Mouse (Mus musculus): ENCODE data around the gene Got1. TPM values are rescaled to one million over a fixed set of nuclear protein-coding genes. Genes with fewer than 3 reads are reported as not detected.

The Got1 gene
- total and polyA plus RNA-seq, 2 experiments from 2014 or later, result 344 to 394 TPM

- DNase-seq (ENCODE audit: low spot score) (no peak), ATAC-seq (ENCODE audit: insufficient read depth, low read depth) (no peak)
- 38% methylated on average over 4 of the region's 4 CpGs for WGBS
- TF ChIP-seq CTCF (IDR thresholded peaks at IDR 0.05; ENCODE audit: low read depth), result no peak
- TF ChIP-seq EP300 (IDR thresholded peaks at IDR 0.05; ENCODE audit: low read depth), result no peak
- Histone ChIP-seq H3K4me3 (ENCODE audit: low read depth, low read length) (no peak overlapping the region), H3K27me3 (ENCODE audit: control insufficient read depth, insufficient read depth, low read length) (no peaks in the 10 kb centered on the region), H3K27ac (ENCODE audit: low read depth) (no peak overlapping the region), H3K9me3 (replicated peaks; ENCODE audit: control insufficient read depth, low read length) (no peaks in the 10 kb centered on the region), H3K9ac (replicated peaks; ENCODE audit: low read depth, low read length) (no peak overlapping the region), H3K4me1 (ENCODE audit: control insufficient read depth, insufficient read depth) (no peaks in the 10 kb centered on the region), H3K36me3 (replicated peaks; ENCODE audit: control insufficient read depth, insufficient read depth, low read length) (no peaks in the 10 kb centered on the region), H3K4me2 (ENCODE audit: low read depth, low read length) (no peak overlapping the region)
These were observed 71.4 kb downstream of the Got1 start for GRCm38 (mm10) chr19:43453025-43453424.

- TF ChIP-seq EP300 (IDR thresholded peaks at IDR 0.05; ENCODE audit: low read depth) (no peak), CTCF (IDR thresholded peaks at IDR 0.05; ENCODE audit: low read depth) (no peak)
- 62% methylated on average over 5 of the region's 5 CpGs for WGBS
- no peaks in the 10 kb centered on the region for H3K4me1 ChIP-seq (ENCODE audit: control insufficient read depth, insufficient read depth)
- H3K4me2 ChIP-seq (ENCODE audit: low read depth, low read length), result no peak overlapping the region
- ATAC-seq (ENCODE audit: insufficient read depth, low read depth), result no peak
- DNase-seq (ENCODE audit: low spot score), result no peak
- no peak overlapping the region for H3K27ac ChIP-seq (ENCODE audit: low read depth)
- no peaks in the 10 kb centered on the region for H3K36me3 ChIP-seq (replicated peaks; ENCODE audit: control insufficient read depth, insufficient read depth, low read length)
- H3K27me3 ChIP-seq (ENCODE audit: control insufficient read depth, insufficient read depth, low read length), result no peaks in the 10 kb centered on the region
- no peak overlapping the region for H3K4me3 ChIP-seq (ENCODE audit: low read depth, low read length)
- no peak overlapping the region for H3K9ac ChIP-seq (replicated peaks; ENCODE audit: low read depth, low read length)
- no peaks in the 10 kb centered on the region for H3K9me3 ChIP-seq (replicated peaks; ENCODE audit: control insufficient read depth, low read length)
These were observed 72.2 kb downstream of the Got1 start for GRCm38 (mm10) chr19:43452176-43452575.

GRCm38 (mm10) chr19:43451563-43451962 is 72.8 kb downstream of the Got1 start:
- no peaks in the 10 kb centered on the region for H3K9me3 ChIP-seq (replicated peaks; ENCODE audit: control insufficient read depth, low read length)
- ATAC-seq (ENCODE audit: insufficient read depth, low read depth), result no peak
- H3K27me3 ChIP-seq (ENCODE audit: control insufficient read depth, insufficient read depth, low read length), result no peaks in the 10 kb centered on the region
- no peak overlapping the region for H3K4me3 ChIP-seq (ENCODE audit: low read depth, low read length)
- no peaks in the 10 kb centered on the region for H3K4me1 ChIP-seq (ENCODE audit: control insufficient read depth, insufficient read depth)
- no peak overlapping the region for H3K9ac ChIP-seq (replicated peaks; ENCODE audit: low read depth, low read length)
- TF ChIP-seq CTCF (IDR thresholded peaks at IDR 0.05; ENCODE audit: low read depth), result no peak
- H3K36me3 ChIP-seq (replicated peaks; ENCODE audit: control insufficient read depth, insufficient read depth, low read length), result no peaks in the 10 kb centered on the region
- DNase-seq (ENCODE audit: low spot score), result no peak
- H3K4me2 ChIP-seq (ENCODE audit: low read depth, low read length), result no peak overlapping the region
- H3K27ac ChIP-seq (ENCODE audit: low read depth), result no peak overlapping the region
- WGBS, result 86% methylated on average over 10 of the region's 10 CpGs

Other genes with a start within 250 kb of the Got1 start
- 0.08 and 0.69 TPM in 2 replicates for gene Hpse2, start 136.2 kb downstream of the Got1 start, total RNA-seq (2014; rRNA removed; ENCODE audit: low replicate concordance)
- gene Hpse2, start 136.2 kb downstream of the Got1 start, polyA plus RNA-seq (2015; fragmentation: Nextera tagmentation; extraction: Ambion mirVana), result 0.29 and 0.45 TPM in 2 replicates
- 0.12 TPM in 1 of 2 replicates, not detected in the other for gene Cnnm1, start 84.2 kb downstream of the Got1 start, total RNA-seq (2014; rRNA removed; ENCODE audit: low replicate concordance)
- 0.03 TPM in 1 of 2 replicates, not detected in the other for gene Cnnm1, start 84.2 kb downstream of the Got1 start, polyA plus RNA-seq (2015; fragmentation: Nextera tagmentation; extraction: Ambion mirVana)
- 0.15 TPM in 1 of 2 replicates, not detected in the other for gene Nkx2-3, start 87.7 kb upstream of the Got1 start, total RNA-seq (2014; rRNA removed; ENCODE audit: low replicate concordance)
- gene Nkx2-3, start 87.7 kb upstream of the Got1 start, polyA plus RNA-seq (2015; fragmentation: Nextera tagmentation; extraction: Ambion mirVana), result not detected in 2 replicates
- 19.8 and 26.7 TPM in 2 replicates for gene Slc25a28, start 150.3 kb upstream of the Got1 start, total RNA-seq (2014; rRNA removed; ENCODE audit: low replicate concordance)
- gene Slc25a28, start 150.3 kb upstream of the Got1 start, polyA plus RNA-seq (2015; fragmentation: Nextera tagmentation; extraction: Ambion mirVana), result 8.6 and 8.9 TPM in 2 replicates
- gene Entpd7, start 165.1 kb upstream of the Got1 start, total RNA-seq (2014; rRNA removed; ENCODE audit: low replicate concordance), result 0.70 and 2.1 TPM in 2 replicates
- gene Entpd7, start 165.1 kb upstream of the Got1 start, polyA plus RNA-seq (2015; fragmentation: Nextera tagmentation; extraction: Ambion mirVana), result 2.9 and 3.2 TPM in 2 replicates
- 1.1 and 14.7 TPM in 2 replicates for gene Cutc, start 228.4 kb upstream of the Got1 start, total RNA-seq (2014; rRNA removed; ENCODE audit: low replicate concordance)
- 15.1 and 15.8 TPM in 2 replicates for gene Cutc, start 228.4 kb upstream of the Got1 start, polyA plus RNA-seq (2015; fragmentation: Nextera tagmentation; extraction: Ambion mirVana)
- 29.5 and 31.0 TPM in 2 replicates for gene Cox15, start 228.4 kb upstream of the Got1 start, total RNA-seq (2014; rRNA removed; ENCODE audit: low replicate concordance)
- gene Cox15, start 228.4 kb upstream of the Got1 start, polyA plus RNA-seq (2015; fragmentation: Nextera tagmentation; extraction: Ambion mirVana), result 9.4 and 9.8 TPM in 2 replicates

Measured in heart, postnatal 0 days (tissue).